Mouse (Mus musculus): Measurements from ENCODE around the gene Snap23.

Gene Snap23

GRCm38 (mm10) chr2:120577799-120578198 lies 10.3 kb downstream of the Snap23 start:
- in situ Hi-C loops (cut with MboI, MseI), result no loop called here

GRCm38 (mm10) chr2:120578286-120578685 lies 10.8 kb downstream of the Snap23 start:
- in situ Hi-C loops (cut with MboI, MseI), result no loop called here

- in situ Hi-C loops (cut with MboI, MseI), result no loop called here
Measured at GRCm38 (mm10) chr2:120589759-120590158, 22.3 kb downstream of the Snap23 start.

GRCm38 (mm10) chr2:120592227-120592626 lies 24.8 kb downstream of the Snap23 start:
- in situ Hi-C loops (cut with MboI, MseI), result no loop called here

- in situ Hi-C loops (cut with MboI, MseI), result no loop called here
Measured at GRCm38 (mm10) chr2:120597734-120598133, 30.3 kb downstream of the Snap23 start.

- in situ Hi-C loops (cut with MboI, MseI), result no loop called here
Measured at GRCm38 (mm10) chr2:120599506-120599905, 32.0 kb downstream of the Snap23 start.

GRCm38 (mm10) chr2:120606021-120606690 lies 38.7 kb downstream of the Snap23 start:
- in situ Hi-C loops (cut with MboI, MseI), result loop anchor here (5.0 kb wide), 1 partner anchor 124 kb away; no protein-coding TSS in a partner anchor

GRCm38 (mm10) chr2:120608830-120609723 lies 41.6 kb downstream of the Snap23 start, which contains the start of the genes Haus2 and Lrrc57:
Gene Haus2 (plus strand): TSS chr2:120609383.
Gene Lrrc57 (minus strand): TSS chr2:120609520.
- in situ Hi-C loops (cut with MboI, MseI), result loop anchor here (5.0 kb wide), 1 partner anchor 127 kb away; no protein-coding TSS in a partner anchor

GRCm38 (mm10) chr2:120616279-120617163 lies 49.0 kb downstream of the Snap23 start:
- in situ Hi-C loops (cut with MboI, MseI), result no loop called here

- in situ Hi-C loops (cut with MboI, MseI), result no loop called here
Measured at GRCm38 (mm10) chr2:120619538-120619937, 52.1 kb downstream of the Snap23 start.

- in situ Hi-C loops (cut with MboI, MseI), result no loop called here
Measured at GRCm38 (mm10) chr2:120622920-120623319, 55.4 kb downstream of the Snap23 start.

GRCm38 (mm10) chr2:120628076-120628865 lies 60.8 kb downstream of the Snap23 start:
- in situ Hi-C loops (cut with MboI, MseI), result no loop called here

- in situ Hi-C loops (cut with MboI, MseI), result no loop called here
Measured at GRCm38 (mm10) chr2:120628886-120629735, 61.6 kb downstream of the Snap23 start, which contains the start of gene Stard9. Gene Stard9 (plus strand): TSS chr2:120629121.

- in situ Hi-C loops (cut with MboI, MseI), result no loop called here
Measured at GRCm38 (mm10) chr2:120630246-120630645, 62.8 kb downstream of the Snap23 start.

- in situ Hi-C loops (cut with MboI, MseI), result no loop called here
Measured at GRCm38 (mm10) chr2:120630655-120631054, 63.2 kb downstream of the Snap23 start.

- in situ Hi-C loops (cut with MboI, MseI), result no loop called here
Measured at GRCm38 (mm10) chr2:120631521-120631920, 64.0 kb downstream of the Snap23 start.

- in situ Hi-C loops (cut with MboI, MseI), result no loop called here
Measured at GRCm38 (mm10) chr2:120631957-120632356, 64.5 kb downstream of the Snap23 start.

GRCm38 (mm10) chr2:120640835-120641234 lies 73.4 kb downstream of the Snap23 start:
- in situ Hi-C loops (cut with MboI, MseI), result no loop called here

- in situ Hi-C loops (cut with MboI, MseI), result no loop called here
Measured at GRCm38 (mm10) chr2:120643836-120644235, 76.4 kb downstream of the Snap23 start.

- in situ Hi-C loops (cut with MboI, MseI), result no loop called here
Measured at GRCm38 (mm10) chr2:120646777-120647176, 79.3 kb downstream of the Snap23 start.
